Mouse (Mus musculus) 3T3-L1 (cell line): ENCODE results near the gene Arpc2.

Experiments used
- DNase-seq: peaks from one replicate; pipeline ENCODE4 v3.0.0-alpha.2; 2015; ENCODE audit warnings: low read depth, low spot score

The Arpc2 gene

GRCm38 (mm10) chr1:74302229-74302628, 66.3 kb downstream of the Arpc2 start:
- DNase-seq, result no peak

DNA sequence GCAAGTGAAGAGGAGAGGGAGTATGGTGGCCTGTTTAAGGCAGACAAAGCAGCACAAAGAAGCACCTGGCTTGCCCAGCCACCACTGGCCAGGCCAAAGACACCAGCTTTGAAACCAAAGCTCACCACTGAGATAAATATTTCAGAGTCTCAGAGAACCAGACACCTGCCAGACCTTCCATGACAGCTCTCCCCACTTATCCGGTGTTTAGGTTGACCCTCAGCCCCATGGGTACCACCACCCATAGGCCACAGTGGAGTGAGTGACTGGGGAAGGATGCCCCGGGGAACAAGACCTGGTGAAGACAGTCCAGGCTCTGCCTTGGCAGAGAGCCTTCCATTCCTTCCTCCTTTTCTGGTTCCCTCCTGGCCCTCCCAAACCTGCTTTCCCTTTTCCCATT, 67.0 kb downstream of the Arpc2 start:
- DNase-seq, result no peak

DNA sequence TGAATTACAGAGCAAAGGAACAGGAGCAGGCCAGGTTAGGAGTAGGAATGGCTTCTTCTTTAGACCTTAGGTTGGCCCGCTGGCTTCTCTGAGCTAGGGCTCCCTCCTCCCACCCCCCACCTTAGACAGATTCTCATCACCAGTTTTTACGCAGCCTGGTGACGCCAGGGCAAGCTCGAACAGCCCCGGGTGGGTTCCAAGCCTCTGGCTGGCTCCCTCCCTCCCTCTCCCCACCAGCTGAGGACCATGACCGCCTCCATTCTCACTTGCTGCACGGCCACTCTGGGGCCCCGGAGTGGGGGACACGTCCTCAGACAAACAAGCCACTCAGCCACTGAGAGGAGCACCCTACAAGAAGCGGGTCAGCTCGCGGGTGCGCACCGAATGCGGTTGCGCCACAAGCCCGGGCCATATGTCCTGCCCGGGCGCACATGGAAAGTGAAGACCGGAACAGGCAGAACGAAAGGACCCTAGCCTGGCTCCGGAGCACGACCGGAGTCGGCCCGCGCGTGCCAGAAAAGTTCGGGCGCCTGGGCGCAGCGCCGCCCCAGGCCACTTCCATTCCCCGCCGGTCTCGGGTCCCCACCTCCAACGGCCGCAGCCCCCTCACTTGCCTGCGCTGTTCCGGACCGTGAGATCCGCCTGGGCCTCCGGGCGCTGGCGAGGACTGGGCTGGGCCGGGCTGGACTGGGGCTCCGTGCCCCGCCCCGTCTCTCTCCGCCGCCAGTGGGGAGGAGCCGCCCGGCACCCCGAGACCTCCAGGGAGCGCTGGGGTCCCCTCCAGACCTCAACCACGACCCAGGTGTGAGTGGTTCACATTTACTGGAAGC, 67.8 kb downstream of the Arpc2 start:
- DNase-seq, result peak; percentile 63

DNA sequence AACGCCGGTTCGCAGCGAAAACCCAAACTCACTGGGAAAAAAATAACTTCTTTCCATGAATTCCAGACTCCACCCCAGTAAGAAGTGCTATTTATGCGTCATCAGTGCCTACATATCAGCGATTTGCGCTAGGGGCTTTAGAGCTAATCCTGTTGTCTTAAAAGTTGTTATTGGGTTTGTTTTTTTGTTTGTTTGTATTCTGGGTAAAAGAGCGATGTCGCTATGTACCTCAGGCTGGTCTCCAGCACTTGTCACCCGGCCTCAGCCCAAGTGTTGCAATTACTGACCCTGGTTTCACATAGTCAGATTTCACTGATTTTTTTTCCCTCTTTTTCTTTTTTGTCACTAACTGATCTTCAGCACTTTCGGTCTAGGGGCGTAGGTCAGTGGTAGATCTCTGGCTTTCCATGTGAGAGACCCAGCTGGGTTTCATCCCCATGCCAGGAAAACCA, 68.5 kb downstream of the Arpc2 start:
- peak; percentile 65 for DNase-seq

DNA sequence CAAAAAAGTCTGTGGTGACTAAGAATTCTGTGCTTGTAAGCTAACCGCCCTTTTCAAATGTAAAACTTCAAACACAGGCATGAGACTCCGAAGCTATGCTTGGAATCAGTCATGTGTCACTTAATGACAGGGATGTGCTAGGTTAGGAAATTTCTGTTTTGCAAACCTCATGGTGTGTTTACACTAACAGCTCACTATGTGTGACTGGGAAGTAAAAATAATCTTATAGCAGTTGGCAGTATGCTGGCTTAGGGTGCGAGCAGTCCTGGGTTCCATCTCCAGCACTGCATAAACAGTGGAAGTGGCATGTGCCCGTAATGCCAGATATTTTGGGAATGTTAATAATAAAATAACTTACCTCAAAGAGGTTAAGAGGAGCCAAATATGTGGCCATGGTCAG, 69.1 kb downstream of the Arpc2 start:
- DNase-seq, result no peak

GRCm38 (mm10) chr1:74305522-74305921, 69.6 kb downstream of the Arpc2 start, which contains the start of gene Tmbim1:
TSS of gene Tmbim1 (minus strand) at chr1:74305622.
- no peak for DNase-seq

GRCm38 (mm10) chr1:74307146-74307545, 71.3 kb downstream of the Arpc2 start:
- DNase-seq, result no peak

- DNase-seq, result no peak
Measured at GRCm38 (mm10) chr1:74308001-74308964, 72.4 kb downstream of the Arpc2 start.

DNA sequence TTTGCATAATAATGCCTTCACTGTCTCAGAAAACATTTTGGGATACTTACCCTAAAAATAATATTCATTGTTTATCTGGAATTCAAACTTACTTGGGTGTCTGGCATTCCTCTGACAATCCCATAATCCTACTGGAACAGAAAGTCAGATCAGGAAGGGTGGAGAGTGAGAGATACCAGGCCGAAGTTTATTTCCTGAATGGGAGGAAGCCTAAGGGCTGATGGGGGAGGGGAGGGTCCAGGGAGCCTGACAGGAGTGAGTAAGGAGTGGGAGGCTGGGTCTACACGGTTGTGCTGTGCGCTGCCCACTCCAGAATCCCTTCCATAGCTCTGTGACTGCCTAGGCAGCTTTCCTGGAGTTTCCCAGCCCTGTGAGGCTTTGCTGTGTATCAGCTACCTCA, 73.9 kb downstream of the Arpc2 start:
- no peak for DNase-seq

DNA sequence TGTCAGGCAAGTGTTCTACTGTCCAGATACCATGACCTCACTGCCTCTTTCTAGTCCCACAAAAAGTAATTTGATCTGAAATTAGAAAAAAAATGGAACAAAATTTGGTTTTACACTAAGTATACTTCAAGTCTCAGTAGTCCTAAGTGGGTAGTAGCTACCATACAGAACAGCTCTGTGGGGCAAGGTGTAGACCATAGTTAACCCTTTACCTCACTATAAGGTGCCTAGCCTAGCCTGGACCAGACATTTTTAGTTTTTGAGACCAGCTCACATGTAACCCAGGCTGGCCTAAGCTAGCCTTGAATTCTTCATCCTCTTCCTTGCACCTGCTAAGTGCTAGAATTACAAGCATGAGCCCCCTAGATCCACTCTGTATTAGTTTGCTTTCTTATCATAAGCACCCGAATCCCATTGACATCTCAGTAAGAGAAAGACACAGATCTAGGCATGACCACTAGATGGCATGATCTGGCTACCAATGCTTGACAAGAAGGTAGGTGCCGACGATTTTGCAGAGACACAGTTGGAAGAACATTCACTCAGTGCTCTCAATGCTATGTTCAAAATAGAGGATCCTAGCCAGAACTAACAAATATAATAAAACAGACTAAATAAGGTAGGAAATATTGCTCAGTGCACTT, 77.3 kb downstream of the Arpc2 start:
- peak; percentile 92 for DNase-seq

- no peak for DNase-seq
Measured at GRCm38 (mm10) chr1:74314796-74315195, 78.9 kb downstream of the Arpc2 start.

GRCm38 (mm10) chr1:74316114-74316827, 80.4 kb downstream of the Arpc2 start:
- DNase-seq, result no peak
